Mouse (Mus musculus): ENCODE data around the gene Pdap1. TPM values are rescaled to one million over a fixed set of nuclear protein-coding genes. Genes with fewer than 3 reads are reported as not detected.
A peak's percentile ranks its signal among the peaks of the same experiment; 100 is the strongest.

The Pdap1 gene
- polyA plus RNA-seq (2014; fragmentation: Nextera tagmentation; extraction: Ambion mirVana), result 60.9 and 69.1 TPM in 2 replicates

DNA sequence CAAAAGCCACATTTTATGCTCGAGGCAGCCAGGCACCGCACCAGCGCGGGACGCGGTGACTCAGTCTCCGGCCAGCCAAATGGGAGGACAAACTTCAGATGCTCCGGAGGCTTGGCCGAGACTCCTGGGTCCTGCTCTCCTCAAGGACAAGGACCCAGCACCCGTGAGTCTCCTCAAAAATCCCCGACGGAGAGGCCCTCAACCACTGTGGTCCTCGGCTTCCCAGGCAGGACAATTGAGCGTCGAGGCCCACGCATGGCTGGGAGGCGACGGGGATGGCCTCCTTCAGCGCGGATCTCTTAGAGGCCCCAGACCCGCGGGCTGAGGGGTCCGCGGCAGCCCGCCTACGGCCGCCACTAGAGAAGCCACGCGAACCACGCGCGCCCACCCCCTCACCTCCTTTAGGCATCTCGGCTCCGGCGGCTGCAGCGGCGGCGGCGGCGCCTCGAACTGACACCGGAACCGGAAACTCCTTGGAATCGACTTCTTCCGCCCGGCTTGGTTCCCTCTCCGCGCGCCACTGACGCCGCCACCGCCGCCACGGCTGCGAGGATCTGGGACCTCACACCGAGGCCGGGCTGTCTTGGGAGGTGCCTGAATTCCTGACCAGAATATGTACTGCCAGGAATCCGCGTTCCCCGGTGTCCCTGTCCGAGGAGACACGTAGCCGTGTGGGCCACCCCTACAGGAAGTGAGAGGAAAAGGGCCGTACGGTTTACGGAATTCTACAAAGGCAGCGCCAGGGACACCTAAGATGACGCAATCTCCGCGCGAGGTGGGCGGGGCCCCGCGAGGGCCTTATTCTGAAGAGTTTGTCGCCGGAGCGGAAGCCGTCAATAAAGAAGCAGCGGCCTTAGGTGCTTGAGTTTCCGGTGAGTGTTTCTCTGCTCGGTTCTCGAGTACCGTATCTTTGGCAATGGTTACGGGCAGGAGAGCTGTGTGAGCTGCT is at the start of gene Pdap1, which contains the start of gene Bud31:
Gene Pdap1 (minus strand): TSS at position 668 of the 949 bp plus-strand sequence.
Gene Bud31 (plus strand): TSS at position 792 of the 949 bp plus-strand sequence.
- Histone ChIP-seq H3K27me3 (ENCODE audit: control insufficient read depth, insufficient read depth, low read length) (no peaks in the 10 kb centered on the region), H3K4me2 (ENCODE audit: low read length) (peak within 1 kb of the TSS; percentile 97), H3K27ac (replicated peaks in 1 of 2; ENCODE audit: control insufficient read depth in 1 of 2, insufficient read depth in 1 of 2, low read depth in 2 of 2, low read length in 2 of 2) (peak within 1 kb of the TSS; percentile 88 to 93), H3K4me1 (ENCODE audit: control insufficient read depth in 2 of 2, insufficient read depth in 2 of 2, low read length in 2 of 2) (peaks cover 2 to 19% of the 10 kb centered on the region in 2 experiments; a peak in 3 of 4 replicates), H3K36me3 (ENCODE audit: control insufficient read depth, insufficient read depth, low read length) (peaks cover 62% of the 10 kb centered on the region), H3K9me3 (ENCODE audit: control insufficient read depth, low read length) (no peaks in the 10 kb centered on the region), H3K9ac (ENCODE audit: low read length) (peak within 1 kb of the TSS; percentile 94), H3K4me3 (ENCODE audit: control insufficient read depth in 1 of 2, insufficient read depth in 1 of 2, low read depth in 1 of 2, low read length in 2 of 2) (peak within 1 kb of the TSS; percentile 69 to 99)
- ATAC-seq (ENCODE audit: insufficient number of reproducible peaks, insufficient read depth, low FRiP score, low read depth), result peak; percentile 91
- WGBS, result under 1% methylated on average over 83 of the region's 84 CpGs

DNA sequence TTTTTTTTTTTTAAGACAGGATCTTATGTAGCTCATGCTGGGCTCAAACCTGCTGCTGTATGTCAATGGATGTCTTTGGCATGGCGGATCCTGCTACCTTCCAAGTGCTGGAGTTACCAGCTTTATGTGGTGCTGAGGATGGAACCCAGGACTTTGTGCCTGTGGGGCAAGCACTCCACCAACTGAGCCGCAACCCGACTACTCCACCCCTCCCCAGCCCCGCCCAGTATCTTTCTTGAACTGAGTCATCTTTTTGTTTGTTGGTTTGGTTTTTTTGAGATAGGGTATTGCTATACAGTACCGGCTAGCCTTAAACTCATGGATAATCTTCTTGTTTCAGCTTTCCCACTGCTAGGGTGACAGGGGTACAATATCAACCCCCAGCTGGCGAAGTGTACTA is 49.4 kb upstream of the Pdap1 start:
- peaks cover 10 to 17% of the 10 kb centered on the region in 2 experiments for H3K4me1 ChIP-seq (ENCODE audit: control insufficient read depth in 2 of 2, insufficient read depth in 2 of 2, low read length in 2 of 2)
- no peaks in the 10 kb centered on the region for H3K27me3 ChIP-seq (ENCODE audit: control insufficient read depth, insufficient read depth, low read length)
- H3K27ac ChIP-seq (replicated peaks in 1 of 2; ENCODE audit: control insufficient read depth in 1 of 2, insufficient read depth in 1 of 2, low read depth in 2 of 2, low read length in 2 of 2), result no peak overlapping the region
- peak overlapping the region in 1 of 2 experiments; percentile 94; a peak in 2 of 4 replicates for H3K4me3 ChIP-seq (ENCODE audit: control insufficient read depth in 1 of 2, insufficient read depth in 1 of 2, low read depth in 1 of 2, low read length in 2 of 2)
- peak overlapping the region; percentile 99; the same call in 1 of the 2 replicates for H3K9ac ChIP-seq (ENCODE audit: low read length)
- WGBS, result 88% methylated on average over 6 of the region's 6 CpGs
- peaks cover 56% of the 10 kb centered on the region for H3K36me3 ChIP-seq (ENCODE audit: control insufficient read depth, insufficient read depth, low read length)
- no peak for ATAC-seq (ENCODE audit: insufficient number of reproducible peaks, insufficient read depth, low FRiP score, low read depth)
- no peaks in the 10 kb centered on the region for H3K9me3 ChIP-seq (ENCODE audit: control insufficient read depth, low read length)
- peak overlapping the region; percentile 90 for H3K4me2 ChIP-seq (ENCODE audit: low read length)

DNA sequence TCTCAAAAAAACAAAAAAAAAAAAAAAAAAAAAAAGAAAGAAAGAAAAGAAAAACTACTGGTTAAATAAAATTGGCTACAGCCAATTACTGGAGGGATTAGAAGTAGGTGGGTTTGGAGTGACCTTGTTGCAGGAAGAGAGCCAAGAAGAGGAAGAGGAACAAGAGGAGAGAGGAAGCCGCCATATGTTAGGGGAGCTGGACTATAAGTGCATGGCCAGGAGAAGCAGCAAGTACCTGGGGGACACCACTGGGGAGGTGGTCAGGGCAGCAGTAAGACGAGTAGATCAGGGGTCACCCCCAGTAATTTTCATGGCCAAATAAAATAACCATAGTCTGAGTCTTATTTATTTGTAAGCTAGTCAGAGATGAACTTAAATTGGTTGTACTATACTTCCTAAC is 45.2 kb upstream of the Pdap1 start:
- 96% methylated on average over 2 of the region's 2 CpGs for WGBS
- Histone ChIP-seq H3K36me3 (ENCODE audit: control insufficient read depth, insufficient read depth, low read length) (peaks cover 89% of the 10 kb centered on the region), H3K9ac (ENCODE audit: low read length) (no peak overlapping the region), H3K9me3 (ENCODE audit: control insufficient read depth, low read length) (no peaks in the 10 kb centered on the region), H3K4me1 (ENCODE audit: control insufficient read depth in 2 of 2, insufficient read depth in 2 of 2, low read length in 2 of 2) (peaks cover 7 to 14% of the 10 kb centered on the region in 2 experiments; a peak in 3 of 4 replicates), H3K27ac (replicated peaks in 1 of 2; ENCODE audit: control insufficient read depth in 1 of 2, insufficient read depth in 1 of 2, low read depth in 2 of 2, low read length in 2 of 2) (no peak overlapping the region), H3K4me3 (ENCODE audit: control insufficient read depth in 1 of 2, insufficient read depth in 1 of 2, low read depth in 1 of 2, low read length in 2 of 2) (no peak overlapping the region), H3K4me2 (ENCODE audit: low read length) (no peak overlapping the region), H3K27me3 (ENCODE audit: control insufficient read depth, insufficient read depth, low read length) (no peaks in the 10 kb centered on the region)
- no peak for ATAC-seq (ENCODE audit: insufficient number of reproducible peaks, insufficient read depth, low FRiP score, low read depth)

DNA sequence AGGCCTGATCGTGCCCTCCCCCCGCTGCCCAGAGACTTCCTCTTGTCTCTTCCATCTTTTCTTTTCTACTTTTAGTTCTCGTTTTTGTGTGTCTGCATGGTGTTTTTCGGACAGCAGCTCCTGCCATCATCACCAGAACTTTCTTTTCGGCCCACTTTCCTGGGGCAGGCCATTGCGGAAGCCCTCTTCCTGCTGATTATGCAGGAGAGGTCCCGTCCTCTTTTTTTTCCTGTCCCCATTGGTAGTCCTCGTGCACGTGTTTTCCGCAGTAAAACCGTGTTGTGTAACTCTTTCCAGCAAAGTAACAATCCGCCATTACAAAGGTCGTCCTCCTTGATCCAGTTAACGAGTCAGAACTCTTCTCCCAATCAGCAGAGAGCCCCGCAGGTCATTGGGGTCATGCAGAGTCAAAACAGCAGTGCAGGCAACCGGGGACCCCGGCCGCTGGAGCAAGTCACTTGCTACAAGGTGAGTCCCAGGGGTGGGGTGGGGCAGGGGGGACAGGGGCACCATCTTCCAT is 38.5 kb upstream of the Pdap1 start:
- no peaks in the 10 kb centered on the region for H3K9me3 ChIP-seq (ENCODE audit: control insufficient read depth, low read length)
- H3K4me1 ChIP-seq (ENCODE audit: control insufficient read depth in 2 of 2, insufficient read depth in 2 of 2, low read length in 2 of 2), result no peaks in the 10 kb centered on the region
- H3K4me3 ChIP-seq (ENCODE audit: control insufficient read depth in 1 of 2, insufficient read depth in 1 of 2, low read depth in 1 of 2, low read length in 2 of 2), result no peak overlapping the region
- WGBS, result 86% methylated on average over 18 of the region's 18 CpGs
- no peak overlapping the region for H3K4me2 ChIP-seq (ENCODE audit: low read length)
- H3K27me3 ChIP-seq (ENCODE audit: control insufficient read depth, insufficient read depth, low read length), result no peaks in the 10 kb centered on the region
- ATAC-seq (ENCODE audit: insufficient number of reproducible peaks, insufficient read depth, low FRiP score, low read depth), result no peak
- H3K36me3 ChIP-seq (ENCODE audit: control insufficient read depth, insufficient read depth, low read length), result peaks cover 100% of the 10 kb centered on the region
- no peak overlapping the region for H3K27ac ChIP-seq (replicated peaks in 1 of 2; ENCODE audit: control insufficient read depth in 1 of 2, insufficient read depth in 1 of 2, low read depth in 2 of 2, low read length in 2 of 2)
- H3K9ac ChIP-seq (ENCODE audit: low read length), result no peak overlapping the region

DNA sequence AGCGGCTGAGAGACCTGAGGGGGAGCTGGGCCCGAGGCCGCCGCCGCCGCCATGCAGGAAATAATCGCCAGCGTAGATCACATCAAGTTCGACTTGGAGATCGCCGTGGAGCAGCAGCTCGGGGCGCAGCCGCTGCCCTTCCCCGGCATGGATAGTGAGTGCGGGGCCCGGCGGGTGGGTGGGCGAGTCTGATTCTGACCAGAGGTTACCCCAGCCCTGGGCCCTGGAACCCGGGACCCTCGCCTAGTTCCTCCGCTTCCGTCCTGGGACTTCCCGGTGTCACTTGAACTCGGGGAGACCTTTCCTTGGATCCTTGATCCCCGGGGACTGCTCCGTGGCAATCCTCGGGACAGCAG is 27.2 kb upstream of the Pdap1 start:
- H3K36me3 ChIP-seq (ENCODE audit: control insufficient read depth, insufficient read depth, low read length), result peaks cover 51% of the 10 kb centered on the region
- no peaks in the 10 kb centered on the region for H3K9me3 ChIP-seq (ENCODE audit: control insufficient read depth, low read length)
- H3K4me2 ChIP-seq (ENCODE audit: low read length), result peak overlapping the region; percentile 92
- no peak for ATAC-seq (ENCODE audit: insufficient number of reproducible peaks, insufficient read depth, low FRiP score, low read depth)
- no peaks in the 10 kb centered on the region for H3K27me3 ChIP-seq (ENCODE audit: control insufficient read depth, insufficient read depth, low read length)
- peak overlapping the region; percentile 58 to 91 for H3K27ac ChIP-seq (replicated peaks in 1 of 2; ENCODE audit: control insufficient read depth in 1 of 2, insufficient read depth in 1 of 2, low read depth in 2 of 2, low read length in 2 of 2)
- WGBS, result under 1% methylated on average over 28 of the region's 28 CpGs
- peak overlapping the region; percentile 86 to 99 for H3K4me3 ChIP-seq (ENCODE audit: control insufficient read depth in 1 of 2, insufficient read depth in 1 of 2, low read depth in 1 of 2, low read length in 2 of 2)
- H3K9ac ChIP-seq (ENCODE audit: low read length), result peak overlapping the region; percentile 98
- peaks cover 4 to 29% of the 10 kb centered on the region in 2 experiments for H3K4me1 ChIP-seq (ENCODE audit: control insufficient read depth in 2 of 2, insufficient read depth in 2 of 2, low read length in 2 of 2)

DNA sequence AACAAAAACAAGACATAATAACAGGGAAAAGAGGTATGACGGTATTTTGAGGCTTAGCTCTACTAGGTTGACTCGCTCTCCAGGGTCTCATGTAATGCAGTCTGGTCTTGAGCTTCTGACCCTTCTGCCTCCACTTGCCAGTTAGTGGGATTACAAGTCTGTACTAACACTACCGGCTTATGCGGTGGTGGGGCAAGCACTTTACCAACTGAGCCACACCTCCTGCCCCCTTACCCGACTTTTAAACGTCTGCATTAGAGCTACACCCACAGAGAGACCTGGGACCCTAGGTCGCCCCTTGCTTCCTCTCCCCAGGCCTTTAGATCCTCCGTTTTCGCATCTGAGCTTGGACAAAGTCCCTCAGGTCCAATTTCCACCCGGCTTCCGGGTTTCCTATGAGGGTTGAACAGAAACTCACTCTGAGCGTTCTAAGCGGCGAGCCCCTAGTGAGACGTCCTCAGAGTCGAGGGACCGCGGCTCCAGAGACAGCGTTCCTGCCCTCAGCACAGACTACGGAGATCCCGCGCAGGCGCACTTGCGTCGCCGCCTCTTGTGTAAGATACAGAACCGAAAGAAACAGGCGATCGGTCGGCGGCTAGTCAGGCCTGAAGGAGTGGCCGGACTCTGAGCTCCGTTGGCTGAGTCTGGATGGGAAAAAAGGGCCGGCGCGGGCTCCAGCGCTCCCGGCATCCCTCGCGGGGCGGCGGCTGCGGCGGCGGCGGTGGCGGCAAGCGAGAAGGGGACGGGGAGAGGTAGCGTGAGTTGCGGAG is 26.7 kb upstream of the Pdap1 start, which contains the start of the genes Ptcd1 and Cpsf4:
Gene Ptcd1 (minus strand): TSS at position 573 of the 770 bp plus-strand sequence.
Gene Cpsf4 (plus strand): TSS at position 678 of the 770 bp plus-strand sequence.
- peak within 1 kb of the TSS; percentile 91 to 94 for H3K27ac ChIP-seq (replicated peaks in 1 of 2; ENCODE audit: control insufficient read depth in 1 of 2, insufficient read depth in 1 of 2, low read depth in 2 of 2, low read length in 2 of 2)
- peak within 1 kb of the TSS; percentile 92 for H3K4me2 ChIP-seq (ENCODE audit: low read length)
- under 1% methylated on average over 51 of the region's 51 CpGs for WGBS
- no peaks in the 10 kb centered on the region for H3K27me3 ChIP-seq (ENCODE audit: control insufficient read depth, insufficient read depth, low read length)
- peak; percentile 93 for ATAC-seq (ENCODE audit: insufficient number of reproducible peaks, insufficient read depth, low FRiP score, low read depth)
- H3K4me1 ChIP-seq (ENCODE audit: control insufficient read depth in 2 of 2, insufficient read depth in 2 of 2, low read length in 2 of 2), result peaks cover 4 to 29% of the 10 kb centered on the region in 2 experiments
- peak within 1 kb of the TSS; percentile 86 to 99 for H3K4me3 ChIP-seq (ENCODE audit: control insufficient read depth in 1 of 2, insufficient read depth in 1 of 2, low read depth in 1 of 2, low read length in 2 of 2)
- no peaks in the 10 kb centered on the region for H3K9me3 ChIP-seq (ENCODE audit: control insufficient read depth, low read length)
- H3K9ac ChIP-seq (ENCODE audit: low read length), result peak within 1 kb of the TSS; percentile 98
- H3K36me3 ChIP-seq (ENCODE audit: control insufficient read depth, insufficient read depth, low read length), result peaks cover 50% of the 10 kb centered on the region

DNA sequence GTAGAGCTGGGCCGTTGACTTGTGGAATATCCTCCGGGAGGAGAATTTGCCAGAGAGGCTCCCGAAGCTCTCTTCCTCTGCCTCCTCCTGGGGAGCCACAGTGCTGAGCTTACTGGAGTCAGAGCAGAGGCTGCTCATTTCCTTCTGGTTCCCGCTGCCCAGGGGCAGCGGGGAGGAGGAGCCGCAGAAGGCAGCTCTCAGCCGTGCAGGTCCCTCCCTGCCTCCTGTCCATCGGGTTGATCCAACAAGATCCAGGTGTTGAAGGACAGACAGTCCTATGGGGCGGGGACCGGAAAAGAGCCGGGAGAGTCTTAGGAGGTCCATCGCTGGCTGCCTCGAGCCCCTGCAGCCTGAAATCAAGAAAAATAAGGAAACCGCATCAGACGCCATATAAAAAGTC is 25.1 kb upstream of the Pdap1 start:
- H3K4me2 ChIP-seq (ENCODE audit: low read length), result no peak overlapping the region; the same call in 1 of the 2 replicates
- no peak overlapping the region for H3K27ac ChIP-seq (replicated peaks in 1 of 2; ENCODE audit: control insufficient read depth in 1 of 2, insufficient read depth in 1 of 2, low read depth in 2 of 2, low read length in 2 of 2)
- H3K4me1 ChIP-seq (ENCODE audit: control insufficient read depth in 2 of 2, insufficient read depth in 2 of 2, low read length in 2 of 2), result peaks cover 4 to 29% of the 10 kb centered on the region in 2 experiments
- H3K9ac ChIP-seq (ENCODE audit: low read length), result no peak overlapping the region
- 84% methylated on average over 15 of the region's 15 CpGs for WGBS
- H3K9me3 ChIP-seq (ENCODE audit: control insufficient read depth, low read length), result no peaks in the 10 kb centered on the region
- no peak for ATAC-seq (ENCODE audit: insufficient number of reproducible peaks, insufficient read depth, low FRiP score, low read depth)
- H3K4me3 ChIP-seq (ENCODE audit: control insufficient read depth in 1 of 2, insufficient read depth in 1 of 2, low read depth in 1 of 2, low read length in 2 of 2), result no peak overlapping the region
- peaks cover 50% of the 10 kb centered on the region for H3K36me3 ChIP-seq (ENCODE audit: control insufficient read depth, insufficient read depth, low read length)
- H3K27me3 ChIP-seq (ENCODE audit: control insufficient read depth, insufficient read depth, low read length), result no peaks in the 10 kb centered on the region

Data from heart, embryonic 14.5 days (tissue).